Mouse (Mus musculus) MEL (cell line): ENCODE measurements at regions not wholly inside any gene's neighbourhood (a gene's known extent, or its start where the extent isn't known, plus 50 kb on each side); places are given as distances from the start of the nearest gene placed in this dataset.
"Not testable (repeated sequence)": the region's sequence is repeated elsewhere in the genome, so short reads cannot be mapped to it uniquely, and the experiment has no call there.

ENCODE experiments used
- DNase-seq: peaks from one replicate; pipeline ENCODE4 v3.0.0; 2011; ENCODE audit warnings: low read depth, low spot score
- H3K27ac ChIP-seq: 2 replicates; pipeline ENCODE4 v1.5.1; 2012; ENCODE audit warnings: low read depth, mild to moderate bottlenecking, control low read depth, low read length, moderate library complexity; ENCODE audit not compliant: control insufficient read depth
- H3K27me3 ChIP-seq, 2 experiments: fragments of 150-350 bp in 1 of 2; sonication (generic) in 1 of 2; 2 replicates each; pipeline ENCODE4 v1.6.1; 2012; ENCODE audit warnings: low read length in 2 of 2, mild to moderate bottlenecking in 2 of 2, improper control_type of control experiment in 1 of 2, moderate library complexity in 1 of 2; ENCODE audit not compliant: insufficient read depth in 2 of 2, control insufficient read depth in 1 of 2
- H3K36me3 ChIP-seq, 2 experiments: 2 replicates each; pipeline ENCODE4 v1.6.1; 2012 to 2014; ENCODE audit warnings: low read length in 2 of 2, improper control_type of control experiment in 1 of 2, inconsistent platforms in 1 of 2, mild to moderate bottlenecking in 1 of 2; ENCODE audit not compliant: insufficient read depth in 2 of 2, control insufficient read depth in 1 of 2
- H3K4me1 ChIP-seq, 2 experiments: fragments of 150-350 bp in 1 of 2; sonication (generic) in 1 of 2; 2 replicates each; pipeline ENCODE4 v1.6.1; 2012; ENCODE audit warnings: low read length in 2 of 2, improper control_type of control experiment in 1 of 2, mild to moderate bottlenecking in 1 of 2; ENCODE audit not compliant: insufficient read depth in 2 of 2, control insufficient read depth in 1 of 2
- H3K4me3 ChIP-seq, 2 experiments: fragments of 150-350 bp in 1 of 2; sonication (generic) in 1 of 2; 2 replicates each; pipeline ENCODE4 v1.5.1; 2012; ENCODE audit warnings: low read depth in 2 of 2, low read length in 2 of 2, mild to moderate bottlenecking in 2 of 2, moderate library complexity in 2 of 2, control low read depth in 1 of 2, improper control_type of control experiment in 1 of 2; ENCODE audit not compliant: control insufficient read depth in 1 of 2, insufficient read depth in 1 of 2
- H3K79me2 ChIP-seq: 2 replicates; pipeline ENCODE4 v1.6.1; 2012; ENCODE audit warnings: mild to moderate bottlenecking, low read length, moderate library complexity; ENCODE audit not compliant: control insufficient read depth, poor library complexity, insufficient read depth
- H3K9ac ChIP-seq: 2 replicates; pipeline ENCODE4 v1.6.1; 2012; ENCODE audit warnings: low read depth, mild to moderate bottlenecking, control low read depth, low read length, moderate library complexity; ENCODE audit not compliant: control insufficient read depth, poor library complexity, severe bottlenecking
- H3K9me3 ChIP-seq: fragments of 150-350 bp; sonication (generic); replicated peaks from 2 replicates; pipeline ENCODE4 v1.6.1; 2012; ENCODE audit warnings: mild to moderate bottlenecking, low read length, improper control_type of control experiment, moderate library complexity; ENCODE audit not compliant: insufficient read depth

DNA sequence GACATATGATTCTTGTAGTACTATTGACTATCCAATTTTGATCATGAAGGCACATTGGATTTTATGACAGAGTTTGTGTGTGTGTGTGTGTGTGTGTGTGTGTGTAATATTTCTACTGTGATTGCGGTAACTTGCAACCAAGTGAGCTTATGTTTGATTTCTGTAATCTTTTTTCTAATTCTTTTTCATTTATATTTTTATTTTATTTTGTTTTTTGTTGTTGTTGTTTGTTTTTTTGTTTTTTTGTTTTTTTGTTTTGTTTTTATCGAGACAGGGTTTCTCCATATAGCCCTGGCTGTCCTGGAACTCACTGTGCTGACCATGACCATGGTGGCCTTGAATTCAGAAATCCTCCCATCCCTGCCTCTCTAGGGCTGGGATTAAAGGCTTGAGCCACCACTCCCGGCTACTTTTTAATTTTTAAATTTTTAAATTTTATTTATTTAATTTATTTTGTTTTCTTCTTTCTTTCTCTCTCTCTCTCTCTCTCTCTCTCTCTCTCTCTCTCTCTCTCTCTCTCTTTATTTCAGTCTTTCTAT lies 239.3 kb upstream of the Olfr161 start:
- H3K9ac ChIP-seq, H3K79me2 ChIP-seq, H3K4me1 ChIP-seq, H3K27me3 ChIP-seq, H3K4me3 ChIP-seq, H3K36me3 ChIP-seq, H3K9me3 ChIP-seq, H3K27ac ChIP-seq: not testable (repeated sequence)
- peak; percentile 68 for DNase-seq
